Mouse (Mus musculus): ENCODE results near the gene Slc35e3. TPM values are rescaled to one million over a fixed set of nuclear protein-coding genes. Genes with fewer than 3 reads are reported as not detected.

The Slc35e3 gene
- polyA plus RNA-seq, 1 experiment from 2014 or later, result 3.7 TPM

GRCm38 (mm10) chr10:117765116-117765894 lies 19.1 kb upstream of the Slc35e3 start:
- Histone ChIP-seq H3K27me3 (ENCODE audit: insufficient read depth, low read length) (no peaks in the 10 kb centered on the region), H3K27ac (ENCODE audit: low read depth) (no peak overlapping the region), H3K4me1 (ENCODE audit: insufficient read depth) (no peaks in the 10 kb centered on the region), H3K36me3 (replicated peaks; ENCODE audit: insufficient read depth, low read length) (peaks cover 62% of the 10 kb centered on the region), H3K4me3 (ENCODE audit: low read depth, low read length) (no peak overlapping the region), H3K9me3 (ENCODE audit: low read length) (no peaks in the 10 kb centered on the region), H3K4me2 (ENCODE audit: low read depth, low read length) (no peak overlapping the region), H3K9ac (replicated peaks) (no peak overlapping the region)
- ATAC-seq (no peak), DNase-seq (no peak)
- TF ChIP-seq EP300 (IDR thresholded peaks at IDR 0.05; ENCODE audit: low read depth) (no peak), CTCF (IDR thresholded peaks at IDR 0.05; ENCODE audit: low read depth) (no peak)
- 92% methylated on average over 11 of the region's 11 CpGs for WGBS (ENCODE audit: insufficient replicate concordance)

- DNase-seq, result no peak
- ATAC-seq, result no peak
- H3K9ac ChIP-seq (replicated peaks), result no peak overlapping the region
- H3K4me1 ChIP-seq (ENCODE audit: insufficient read depth), result no peaks in the 10 kb centered on the region
- no peaks in the 10 kb centered on the region for H3K9me3 ChIP-seq (ENCODE audit: low read length)
- H3K4me3 ChIP-seq (ENCODE audit: low read depth, low read length), result no peak overlapping the region
- 81% methylated on average over 6 of the region's 6 CpGs for WGBS (ENCODE audit: insufficient replicate concordance)
- no peak overlapping the region for H3K4me2 ChIP-seq (ENCODE audit: low read depth, low read length)
- no peak overlapping the region for H3K27ac ChIP-seq (ENCODE audit: low read depth)
- H3K27me3 ChIP-seq (ENCODE audit: insufficient read depth, low read length), result no peaks in the 10 kb centered on the region
- TF ChIP-seq CTCF (IDR thresholded peaks at IDR 0.05; ENCODE audit: low read depth) (no peak), EP300 (IDR thresholded peaks at IDR 0.05; ENCODE audit: low read depth) (no peak)
- H3K36me3 ChIP-seq (replicated peaks; ENCODE audit: insufficient read depth, low read length), result peaks cover 61% of the 10 kb centered on the region
These were observed 18.4 kb upstream of the Slc35e3 start for GRCm38 (mm10) chr10:117764598-117764997.

- 90% methylated on average over 16 of the region's 16 CpGs for WGBS (ENCODE audit: insufficient replicate concordance)
- ATAC-seq, result no peak
- peaks cover 67% of the 10 kb centered on the region for H3K36me3 ChIP-seq (replicated peaks; ENCODE audit: insufficient read depth, low read length)
These were observed 17.5 kb upstream of the Slc35e3 start for GRCm38 (mm10) chr10:117763588-117764190.

GRCm38 (mm10) chr10:117762966-117763365 lies 16.8 kb upstream of the Slc35e3 start:
- H3K27ac ChIP-seq (ENCODE audit: low read depth), result no peak overlapping the region
- TF ChIP-seq CTCF (IDR thresholded peaks at IDR 0.05; ENCODE audit: low read depth), result no peak
- TF ChIP-seq EP300 (IDR thresholded peaks at IDR 0.05; ENCODE audit: low read depth), result no peak
- no peak overlapping the region for H3K4me2 ChIP-seq (ENCODE audit: low read depth, low read length)
- no peaks in the 10 kb centered on the region for H3K27me3 ChIP-seq (ENCODE audit: insufficient read depth, low read length)
- no peak for ATAC-seq
- no peaks in the 10 kb centered on the region for H3K9me3 ChIP-seq (ENCODE audit: low read length)
- H3K4me3 ChIP-seq (ENCODE audit: low read depth, low read length), result no peak overlapping the region
- 91% methylated on average over 12 of the region's 12 CpGs for WGBS (ENCODE audit: insufficient replicate concordance)
- no peak for DNase-seq
- H3K9ac ChIP-seq (replicated peaks), result no peak overlapping the region
- no peaks in the 10 kb centered on the region for H3K4me1 ChIP-seq (ENCODE audit: insufficient read depth)
- H3K36me3 ChIP-seq (replicated peaks; ENCODE audit: insufficient read depth, low read length), result peaks cover 69% of the 10 kb centered on the region

More at GRCm38 (mm10) chr10:117763588-117764190, 17.5 kb upstream of the Slc35e3 start:
- H3K9me3 ChIP-seq (ENCODE audit: low read length), result no peaks in the 10 kb centered on the region
- no peak overlapping the region for H3K9ac ChIP-seq (replicated peaks)
- no peaks in the 10 kb centered on the region for H3K4me1 ChIP-seq (ENCODE audit: insufficient read depth)
- no peaks in the 10 kb centered on the region for H3K27me3 ChIP-seq (ENCODE audit: insufficient read depth, low read length)
- TF ChIP-seq EP300 (IDR thresholded peaks at IDR 0.05; ENCODE audit: low read depth), result no peak
- TF ChIP-seq CTCF (IDR thresholded peaks at IDR 0.05; ENCODE audit: low read depth), result no peak
- DNase-seq, result no peak
- no peak overlapping the region for H3K27ac ChIP-seq (ENCODE audit: low read depth)
- H3K4me3 ChIP-seq (ENCODE audit: low read depth, low read length), result no peak overlapping the region
- H3K4me2 ChIP-seq (ENCODE audit: low read depth, low read length), result no peak overlapping the region

DNA sequence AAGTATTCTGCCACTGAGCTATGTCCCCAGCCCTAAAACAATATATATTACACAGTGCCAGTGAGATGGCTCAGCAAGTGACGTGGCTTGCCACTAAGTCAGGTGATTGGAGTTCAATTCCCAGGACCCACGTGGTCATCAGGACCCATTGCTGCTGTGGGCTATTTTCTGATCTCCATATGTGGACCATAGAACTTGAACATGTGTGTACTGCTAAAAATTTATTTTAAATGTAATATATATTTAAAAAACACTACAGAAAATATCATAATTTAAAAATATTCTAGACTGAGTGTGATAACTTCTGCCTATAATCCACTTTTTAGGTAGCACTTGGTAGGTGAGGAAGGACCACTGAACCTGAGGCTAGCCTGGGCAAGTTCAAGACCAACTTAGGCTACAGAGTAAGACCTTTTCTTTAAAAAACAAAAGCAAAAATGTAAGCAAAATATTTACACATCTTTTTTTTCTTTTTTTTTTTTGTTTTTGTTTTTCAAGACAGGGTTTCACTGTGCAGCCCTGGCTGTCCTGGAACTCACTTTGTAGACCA lies 16.2 kb upstream of the Slc35e3 start:
- Histone ChIP-seq H3K4me3 (ENCODE audit: low read depth, low read length) (no peak overlapping the region), H3K4me1 (ENCODE audit: insufficient read depth) (no peaks in the 10 kb centered on the region), H3K27me3 (ENCODE audit: insufficient read depth, low read length) (no peaks in the 10 kb centered on the region), H3K9ac (replicated peaks) (no peak overlapping the region), H3K4me2 (ENCODE audit: low read depth, low read length) (no peak overlapping the region), H3K36me3 (replicated peaks; ENCODE audit: insufficient read depth, low read length) (peaks cover 73% of the 10 kb centered on the region), H3K27ac (ENCODE audit: low read depth) (no peak overlapping the region), H3K9me3 (ENCODE audit: low read length) (no peaks in the 10 kb centered on the region)
- ATAC-seq, result no peak
- WGBS (ENCODE audit: insufficient replicate concordance), result 90% methylated on average over 2 of the region's 2 CpGs
- DNase-seq, result no peak
- TF ChIP-seq CTCF (IDR thresholded peaks at IDR 0.05; ENCODE audit: low read depth) (no peak), EP300 (IDR thresholded peaks at IDR 0.05; ENCODE audit: low read depth) (no peak)

DNA sequence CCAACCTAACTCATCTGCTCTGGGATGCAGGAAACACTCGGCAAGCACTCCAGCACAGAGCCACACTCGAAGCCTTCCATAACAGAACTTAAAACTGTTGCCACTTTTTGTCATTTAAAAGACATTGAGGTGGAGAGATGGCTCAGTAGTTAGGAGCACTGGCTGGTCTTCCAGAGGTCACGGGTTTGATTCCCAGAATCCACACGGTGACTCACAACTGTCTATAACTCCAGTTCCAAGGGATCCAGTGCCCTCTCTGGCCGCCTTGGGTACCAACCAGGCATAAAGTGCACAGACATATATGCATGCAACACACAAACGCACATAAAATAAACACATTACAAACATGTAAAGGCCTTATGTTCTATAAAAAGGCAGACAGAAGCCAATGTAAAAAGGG lies 15.4 kb upstream of the Slc35e3 start:
- no peak for TF ChIP-seq CTCF (IDR thresholded peaks at IDR 0.05; ENCODE audit: low read depth)
- no peak for TF ChIP-seq EP300 (IDR thresholded peaks at IDR 0.05; ENCODE audit: low read depth)
- Histone ChIP-seq H3K4me1 (ENCODE audit: insufficient read depth) (no peaks in the 10 kb centered on the region), H3K4me2 (ENCODE audit: low read depth, low read length) (no peak overlapping the region), H3K27me3 (ENCODE audit: insufficient read depth, low read length) (no peaks in the 10 kb centered on the region), H3K27ac (ENCODE audit: low read depth) (no peak overlapping the region), H3K9me3 (ENCODE audit: low read length) (no peaks in the 10 kb centered on the region), H3K36me3 (replicated peaks; ENCODE audit: insufficient read depth, low read length) (peaks cover 78% of the 10 kb centered on the region), H3K9ac (replicated peaks) (no peak overlapping the region), H3K4me3 (ENCODE audit: low read depth, low read length) (no peak overlapping the region)
- 88% methylated on average over 6 of the region's 6 CpGs for WGBS (ENCODE audit: insufficient replicate concordance)
- ATAC-seq (no peak), DNase-seq (no peak)

All from liver, postnatal 0 days (tissue).